Mouse (Mus musculus): ENCODE measurements at regions not wholly inside any gene's neighbourhood (a gene's known extent, or its start where the extent isn't known, plus 50 kb on each side); places are given as distances from the start of the nearest gene placed in this dataset.

- 85% methylated on average over 6 of the region's 6 CpGs for WGBS
- Histone ChIP-seq H3K4me1 (ENCODE audit: control insufficient read depth, insufficient read depth, low read length) (no peaks in the 10 kb centered on the region), H3K36me3 (ENCODE audit: control insufficient read depth, insufficient read depth, low read length) (no peaks in the 10 kb centered on the region), H3K4me2 (ENCODE audit: low read depth, low read length) (no peak overlapping the region), H3K27ac (ENCODE audit: low read length) (no peak overlapping the region), H3K4me3 (replicated peaks; ENCODE audit: low read length) (no peak overlapping the region), H3K27me3 (ENCODE audit: control insufficient read depth, insufficient read depth, low read length) (no peaks in the 10 kb centered on the region), H3K9ac (ENCODE audit: low read length) (no peak overlapping the region), H3K9me3 (replicated peaks; ENCODE audit: control insufficient read depth, low read length) (no peaks in the 10 kb centered on the region)
- no peak for ATAC-seq (ENCODE audit: insufficient read depth, low FRiP score)
These were observed 105.9 kb upstream of the Tmco5 start for GRCm38 (mm10) chr2:116772569-116772968.

GRCm38 (mm10) chr2:116800141-116800540 is 78.3 kb upstream of the Tmco5 start:
- H3K27ac ChIP-seq (ENCODE audit: low read length) = no peak overlapping the region
- H3K36me3 ChIP-seq (ENCODE audit: control insufficient read depth, insufficient read depth, low read length) = no peaks in the 10 kb centered on the region
- no peak overlapping the region for H3K4me2 ChIP-seq (ENCODE audit: low read depth, low read length)
- WGBS = 72% methylated on average over 2 of the region's 2 CpGs
- no peak overlapping the region for H3K4me3 ChIP-seq (replicated peaks; ENCODE audit: low read length)
- H3K9ac ChIP-seq (ENCODE audit: low read length) = no peak overlapping the region
- no peaks in the 10 kb centered on the region for H3K27me3 ChIP-seq (ENCODE audit: control insufficient read depth, insufficient read depth, low read length)
- H3K4me1 ChIP-seq (ENCODE audit: control insufficient read depth, insufficient read depth, low read length) = no peaks in the 10 kb centered on the region
- no peaks in the 10 kb centered on the region for H3K9me3 ChIP-seq (replicated peaks; ENCODE audit: control insufficient read depth, low read length)
- no peak for ATAC-seq (ENCODE audit: insufficient read depth, low FRiP score)

GRCm38 (mm10) chr2:116801578-116801977 is 76.9 kb upstream of the Tmco5 start:
- WGBS = 81% methylated on average over 7 of the region's 7 CpGs
- Histone ChIP-seq H3K4me2 (ENCODE audit: low read depth, low read length) (no peak overlapping the region), H3K27ac (ENCODE audit: low read length) (no peak overlapping the region), H3K9me3 (replicated peaks; ENCODE audit: control insufficient read depth, low read length) (no peaks in the 10 kb centered on the region), H3K4me3 (replicated peaks; ENCODE audit: low read length) (no peak overlapping the region), H3K4me1 (ENCODE audit: control insufficient read depth, insufficient read depth, low read length) (no peaks in the 10 kb centered on the region), H3K27me3 (ENCODE audit: control insufficient read depth, insufficient read depth, low read length) (no peaks in the 10 kb centered on the region), H3K9ac (ENCODE audit: low read length) (no peak overlapping the region), H3K36me3 (ENCODE audit: control insufficient read depth, insufficient read depth, low read length) (no peaks in the 10 kb centered on the region)
- no peak for ATAC-seq (ENCODE audit: insufficient read depth, low FRiP score)

- no peaks in the 10 kb centered on the region for H3K36me3 ChIP-seq (ENCODE audit: control insufficient read depth, insufficient read depth, low read length)
- no peaks in the 10 kb centered on the region for H3K4me1 ChIP-seq (ENCODE audit: control insufficient read depth, insufficient read depth, low read length)
- ATAC-seq (ENCODE audit: insufficient read depth, low FRiP score) = no peak
- H3K27me3 ChIP-seq (ENCODE audit: control insufficient read depth, insufficient read depth, low read length) = no peaks in the 10 kb centered on the region
- no peaks in the 10 kb centered on the region for H3K9me3 ChIP-seq (replicated peaks; ENCODE audit: control insufficient read depth, low read length)
- H3K27ac ChIP-seq (ENCODE audit: low read length) = no peak overlapping the region
- no peak overlapping the region for H3K9ac ChIP-seq (ENCODE audit: low read length)
- H3K4me2 ChIP-seq (ENCODE audit: low read depth, low read length) = no peak overlapping the region
- no peak overlapping the region for H3K4me3 ChIP-seq (replicated peaks; ENCODE audit: low read length)
- WGBS = 84% methylated on average over 3 of the region's 3 CpGs
These were observed 71.3 kb upstream of the Tmco5 start for GRCm38 (mm10) chr2:116807207-116807606.

- Histone ChIP-seq H3K9me3 (replicated peaks; ENCODE audit: control insufficient read depth, low read length) (no peaks in the 10 kb centered on the region), H3K36me3 (ENCODE audit: control insufficient read depth, insufficient read depth, low read length) (no peaks in the 10 kb centered on the region), H3K4me1 (ENCODE audit: control insufficient read depth, insufficient read depth, low read length) (no peaks in the 10 kb centered on the region), H3K4me3 (replicated peaks; ENCODE audit: low read length) (no peak overlapping the region), H3K9ac (ENCODE audit: low read length) (no peak overlapping the region), H3K27me3 (ENCODE audit: control insufficient read depth, insufficient read depth, low read length) (no peaks in the 10 kb centered on the region), H3K27ac (ENCODE audit: low read length) (no peak overlapping the region), H3K4me2 (ENCODE audit: low read depth, low read length) (no peak overlapping the region)
- WGBS = 86% methylated on average over 7 of the region's 7 CpGs
- ATAC-seq (ENCODE audit: insufficient read depth, low FRiP score) = no peak
These were observed 70.9 kb upstream of the Tmco5 start for GRCm38 (mm10) chr2:116807636-116808035.

GRCm38 (mm10) chr2:116808113-116808512 is 70.4 kb upstream of the Tmco5 start:
- no peak overlapping the region for H3K4me2 ChIP-seq (ENCODE audit: low read depth, low read length)
- H3K27me3 ChIP-seq (ENCODE audit: control insufficient read depth, insufficient read depth, low read length) = no peaks in the 10 kb centered on the region
- no peak overlapping the region for H3K27ac ChIP-seq (ENCODE audit: low read length)
- 86% methylated on average over 6 of the region's 6 CpGs for WGBS
- no peak overlapping the region for H3K9ac ChIP-seq (ENCODE audit: low read length)
- no peak overlapping the region for H3K4me3 ChIP-seq (replicated peaks; ENCODE audit: low read length)
- H3K4me1 ChIP-seq (ENCODE audit: control insufficient read depth, insufficient read depth, low read length) = peaks cover 2% of the 10 kb centered on the region
- H3K9me3 ChIP-seq (replicated peaks; ENCODE audit: control insufficient read depth, low read length) = no peaks in the 10 kb centered on the region
- H3K36me3 ChIP-seq (ENCODE audit: control insufficient read depth, insufficient read depth, low read length) = no peaks in the 10 kb centered on the region
- no peak for ATAC-seq (ENCODE audit: insufficient read depth, low FRiP score)

- Histone ChIP-seq H3K9me3 (replicated peaks; ENCODE audit: control insufficient read depth, low read length) (no peaks in the 10 kb centered on the region), H3K4me2 (ENCODE audit: low read depth, low read length) (no peak overlapping the region), H3K4me3 (replicated peaks; ENCODE audit: low read length) (no peak overlapping the region), H3K4me1 (ENCODE audit: control insufficient read depth, insufficient read depth, low read length) (peaks cover 5% of the 10 kb centered on the region), H3K9ac (ENCODE audit: low read length) (no peak overlapping the region), H3K27ac (ENCODE audit: low read length) (no peak overlapping the region), H3K36me3 (ENCODE audit: control insufficient read depth, insufficient read depth, low read length) (no peaks in the 10 kb centered on the region), H3K27me3 (ENCODE audit: control insufficient read depth, insufficient read depth, low read length) (no peaks in the 10 kb centered on the region)
- no peak for ATAC-seq (ENCODE audit: insufficient read depth, low FRiP score)
- WGBS = 87% methylated on average over 8 of the region's 8 CpGs
These were observed 69.9 kb upstream of the Tmco5 start for GRCm38 (mm10) chr2:116808554-116808953.

GRCm38 (mm10) chr2:116810116-116810515 is 68.4 kb upstream of the Tmco5 start:
- Histone ChIP-seq H3K36me3 (ENCODE audit: control insufficient read depth, insufficient read depth, low read length) (no peaks in the 10 kb centered on the region), H3K4me2 (ENCODE audit: low read depth, low read length) (no peak overlapping the region), H3K27me3 (ENCODE audit: control insufficient read depth, insufficient read depth, low read length) (no peaks in the 10 kb centered on the region), H3K4me3 (replicated peaks; ENCODE audit: low read length) (no peak overlapping the region), H3K9ac (ENCODE audit: low read length) (no peak overlapping the region), H3K27ac (ENCODE audit: low read length) (no peak overlapping the region), H3K9me3 (replicated peaks; ENCODE audit: control insufficient read depth, low read length) (no peaks in the 10 kb centered on the region), H3K4me1 (ENCODE audit: control insufficient read depth, insufficient read depth, low read length) (peaks cover 5% of the 10 kb centered on the region)
- WGBS = 93% methylated on average over 16 of the region's 16 CpGs
- ATAC-seq (ENCODE audit: insufficient read depth, low FRiP score) = no peak

GRCm38 (mm10) chr2:116812869-116813558 is 65.5 kb upstream of the Tmco5 start:
- Histone ChIP-seq H3K36me3 (ENCODE audit: control insufficient read depth, insufficient read depth, low read length) (no peaks in the 10 kb centered on the region), H3K9ac (ENCODE audit: low read length) (no peak overlapping the region), H3K4me1 (ENCODE audit: control insufficient read depth, insufficient read depth, low read length) (peaks cover 5% of the 10 kb centered on the region), H3K9me3 (replicated peaks; ENCODE audit: control insufficient read depth, low read length) (no peaks in the 10 kb centered on the region), H3K27ac (ENCODE audit: low read length) (no peak overlapping the region), H3K4me3 (replicated peaks; ENCODE audit: low read length) (no peak overlapping the region), H3K27me3 (ENCODE audit: control insufficient read depth, insufficient read depth, low read length) (no peaks in the 10 kb centered on the region), H3K4me2 (ENCODE audit: low read depth, low read length) (peak overlapping the region; percentile 28)
- WGBS = 21% methylated on average over 13 of the region's 13 CpGs
- no peak for ATAC-seq (ENCODE audit: insufficient read depth, low FRiP score)

All from stomach, embryonic 16.5 days (tissue).